Mouse (Mus musculus) limb, embryonic 13.5 days (tissue): ENCODE results near the gene Hes2. TPM values are rescaled to one million over a fixed set of nuclear protein-coding genes. Genes with fewer than 3 reads are reported as not detected.
A peak's percentile ranks its signal among the peaks of the same experiment; 100 is the strongest.

Experiments
- ATAC-seq: fragments of 200-750 bp; cut with Nextera tagmentation; 2 replicates; pipeline ENCODE4 v1.8.0; 2017; ENCODE audit warnings: low read depth, moderate number of reproducible peaks, moderate TSS enrichment; ENCODE audit not compliant: low FRiP score
- H3K27ac ChIP-seq: fragments of 300-500 bp; sonication (generic); 2 replicates; pipeline ENCODE4 v1.5.1; 2015; ENCODE audit warnings: inconsistent platforms, mild to moderate bottlenecking, moderate library complexity
- H3K27me3 ChIP-seq: fragments of 300-500 bp; sonication (generic); 2 replicates; pipeline ENCODE4 v1.6.1; 2015; ENCODE audit warnings: mild to moderate bottlenecking, inconsistent platforms
- H3K36me3 ChIP-seq: fragments of 300-500 bp; sonication (generic); 2 replicates; pipeline ENCODE4 v1.6.1; 2015; ENCODE audit warnings: inconsistent platforms, mild to moderate bottlenecking, moderate library complexity
- H3K4me1 ChIP-seq: fragments of 300-500 bp; sonication (generic); 2 replicates; pipeline ENCODE4 v1.6.1; 2015; ENCODE audit warnings: inconsistent platforms
- H3K4me2 ChIP-seq: fragments of 300-500 bp; sonication (generic); replicated peaks from 2 replicates; pipeline ENCODE4 v1.6.1; 2015; ENCODE audit warnings: inconsistent platforms, mild to moderate bottlenecking, moderate library complexity
- H3K4me3 ChIP-seq: fragments of 300-500 bp; sonication (generic); 2 replicates; pipeline ENCODE4 v1.5.1; 2015; ENCODE audit warnings: moderate library complexity, mild to moderate bottlenecking, inconsistent platforms
- H3K9ac ChIP-seq: fragments of 300-500 bp; sonication (generic); 2 replicates; pipeline ENCODE4 v1.6.1; 2015; ENCODE audit warnings: mild to moderate bottlenecking, inconsistent platforms
- H3K9me3 ChIP-seq: fragments of 300-500 bp; sonication (generic); 2 replicates; pipeline ENCODE4 v1.6.1; 2016; ENCODE audit warnings: inconsistent platforms
- WGBS: fragments of 180-500 bp; shearing (Covaris S2); methylation state at CpG from one replicate; pipeline ENCODE4 v1.1.7; 2015; 5-methylcytosine and 5-hydroxymethylcytosine counted together
- polyA plus RNA-seq: library from polyadenylated mRNA; unstranded; fragments of >200 nt; fragmentation: Nextera tagmentation; extraction: Ambion mirVana; gene quantifications from 2 replicates; pipeline ENCODE4 v1.2.1, GENCODE M21; 2015

Hes2 gene
- polyA plus RNA-seq, 1 experiment from 2014 or later = not detected

GRCm38 (mm10) chr4:152151966-152152544 lies 6.6 kb upstream of the Hes2 start, which contains the start of gene Espn:
Espn (minus strand) TSS chr4:152152371.
- Histone ChIP-seq H3K36me3 (no peaks in the 10 kb centered on the region), H3K9ac (peak within 1 kb of the TSS; percentile 60), H3K27ac (no peak within 1 kb of the TSS), H3K4me1 (peaks cover 17% of the 10 kb centered on the region), H3K4me2 (peak within 1 kb of the TSS; percentile 73), H3K9me3 (no peaks in the 10 kb centered on the region), H3K4me3 (peak within 1 kb of the TSS; percentile 46), H3K27me3 (peaks cover 88% of the 10 kb centered on the region)
- WGBS = under 1% methylated on average over 56 of the region's 57 CpGs
- peak; percentile 74; the same call in 1 of the 2 replicates for ATAC-seq

GRCm38 (mm10) chr4:152153771-152154177 lies 4.9 kb upstream of the Hes2 start:
- H3K36me3 ChIP-seq = no peaks in the 10 kb centered on the region
- H3K4me3 ChIP-seq = peak overlapping the region; percentile 26
- no peak overlapping the region for H3K9ac ChIP-seq
- peaks cover 24% of the 10 kb centered on the region for H3K4me1 ChIP-seq
- H3K9me3 ChIP-seq = no peaks in the 10 kb centered on the region
- peak overlapping the region; percentile 56 for H3K4me2 ChIP-seq
- WGBS = 1% methylated on average over 23 of the region's 23 CpGs
- peaks cover 96% of the 10 kb centered on the region for H3K27me3 ChIP-seq
- no peak for ATAC-seq
- no peak overlapping the region for H3K27ac ChIP-seq

- no peak overlapping the region for H3K27ac ChIP-seq
- H3K36me3 ChIP-seq = no peaks in the 10 kb centered on the region
- H3K4me2 ChIP-seq = no peak overlapping the region
- H3K4me3 ChIP-seq = no peak overlapping the region
- no peaks in the 10 kb centered on the region for H3K9me3 ChIP-seq
- ATAC-seq = no peak
- H3K9ac ChIP-seq = no peak overlapping the region
- peaks cover 96% of the 10 kb centered on the region for H3K27me3 ChIP-seq
- peaks cover 32% of the 10 kb centered on the region for H3K4me1 ChIP-seq
- 68% methylated on average over 4 of the region's 4 CpGs for WGBS
Measured at GRCm38 (mm10) chr4:152155019-152155418, 3.6 kb upstream of the Hes2 start.

GRCm38 (mm10) chr4:152157779-152158584 lies 685 bp upstream of the Hes2 start:
- no peak for ATAC-seq
- Histone ChIP-seq H3K4me2 (peak overlapping the region; percentile 55), H3K27ac (no peak overlapping the region), H3K36me3 (no peaks in the 10 kb centered on the region), H3K4me3 (peak overlapping the region; percentile 27), H3K27me3 (peaks cover 96% of the 10 kb centered on the region), H3K9me3 (no peaks in the 10 kb centered on the region), H3K9ac (no peak overlapping the region), H3K4me1 (peaks cover 21% of the 10 kb centered on the region)
- whole genome bisulfite sequencing = 15% methylated on average over 21 of the region's 21 CpGs

GRCm38 (mm10) chr4:152159285-152159678 lies 615 bp downstream of the Hes2 start:
- Histone ChIP-seq H3K4me3 (0 out of 2 replicates have a peak overlapping the region, but pooled peaks have one; percentile 27), H3K36me3 (no peaks in the 10 kb centered on the region), H3K9me3 (no peaks in the 10 kb centered on the region), H3K9ac (no peak overlapping the region), H3K4me1 (peaks cover 15% of the 10 kb centered on the region), H3K4me2 (0 out of 2 replicates have a peak overlapping the region, but pooled peaks have one; percentile 55), H3K27me3 (peaks cover 91% of the 10 kb centered on the region), H3K27ac (no peak overlapping the region)
- ATAC-seq = no peak
- WGBS = 2% methylated on average over 19 of the region's 19 CpGs

GRCm38 (mm10) chr4:152160748-152161147 lies 2.1 kb downstream of the Hes2 start:
- no peak overlapping the region for H3K4me3 ChIP-seq
- H3K9ac ChIP-seq = no peak overlapping the region
- H3K4me2 ChIP-seq = no peak overlapping the region
- H3K27me3 ChIP-seq = peaks cover 79% of the 10 kb centered on the region
- H3K9me3 ChIP-seq = no peaks in the 10 kb centered on the region
- ATAC-seq = no peak
- no peak overlapping the region for H3K27ac ChIP-seq
- H3K36me3 ChIP-seq = no peaks in the 10 kb centered on the region
- H3K4me1 ChIP-seq = peaks cover 15% of the 10 kb centered on the region
- 35% methylated on average over 4 of the region's 4 CpGs for WGBS

GRCm38 (mm10) chr4:152161601-152162000 lies 2.9 kb downstream of the Hes2 start:
- Histone ChIP-seq H3K27me3 (peaks cover 77% of the 10 kb centered on the region), H3K9ac (no peak overlapping the region), H3K4me1 (peaks cover 15% of the 10 kb centered on the region), H3K9me3 (no peaks in the 10 kb centered on the region), H3K27ac (no peak overlapping the region), H3K36me3 (no peaks in the 10 kb centered on the region), H3K4me3 (no peak overlapping the region), H3K4me2 (no peak overlapping the region)
- 65% methylated on average over 6 of the region's 6 CpGs for WGBS
- ATAC-seq = no peak

- no peaks in the 10 kb centered on the region for H3K9me3 ChIP-seq
- no peak overlapping the region for H3K9ac ChIP-seq
- no peak overlapping the region for H3K4me3 ChIP-seq
- no peak overlapping the region for H3K27ac ChIP-seq
- H3K4me1 ChIP-seq = peaks cover 15% of the 10 kb centered on the region
- ATAC-seq = no peak
- H3K27me3 ChIP-seq = peaks cover 66% of the 10 kb centered on the region
- no peak overlapping the region for H3K4me2 ChIP-seq
- 89% methylated on average over 2 of the region's 2 CpGs for WGBS
- H3K36me3 ChIP-seq = no peaks in the 10 kb centered on the region
Measured at GRCm38 (mm10) chr4:152162748-152163147, 4.1 kb downstream of the Hes2 start.

- no peaks in the 10 kb centered on the region for H3K36me3 ChIP-seq
- H3K4me1 ChIP-seq = no peaks in the 10 kb centered on the region; the same call in 1 of the 2 replicates
- ATAC-seq = no peak; the same call in 1 of the 2 replicates
- no peak overlapping the region for H3K9ac ChIP-seq
- 15% methylated on average over 22 of the region's 22 CpGs for WGBS
- H3K4me2 ChIP-seq = peak overlapping the region; percentile 30
- peaks cover 50% of the 10 kb centered on the region for H3K27me3 ChIP-seq
- H3K27ac ChIP-seq = no peak overlapping the region
- no peaks in the 10 kb centered on the region for H3K9me3 ChIP-seq
- no peak overlapping the region for H3K4me3 ChIP-seq
Measured at GRCm38 (mm10) chr4:152165036-152165931, 6.6 kb downstream of the Hes2 start.

GRCm38 (mm10) chr4:152168052-152168451 lies 9.4 kb downstream of the Hes2 start:
- H3K27ac ChIP-seq = no peak overlapping the region
- H3K4me3 ChIP-seq = no peak overlapping the region
- ATAC-seq = no peak
- H3K27me3 ChIP-seq = peaks cover 22% of the 10 kb centered on the region
- H3K36me3 ChIP-seq = no peaks in the 10 kb centered on the region
- no peak overlapping the region for H3K9ac ChIP-seq
- WGBS = 68% methylated on average over 8 of the region's 8 CpGs
- peaks cover 4% of the 10 kb centered on the region for H3K9me3 ChIP-seq
- H3K4me1 ChIP-seq = no peaks in the 10 kb centered on the region; the same call in 1 of the 2 replicates
- no peak overlapping the region for H3K4me2 ChIP-seq

GRCm38 (mm10) chr4:152169103-152169502 lies 10.4 kb downstream of the Hes2 start:
- 75% methylated on average over 7 of the region's 7 CpGs for WGBS
- Histone ChIP-seq H3K27me3 (peaks cover 19% of the 10 kb centered on the region; the same call in 1 of the 2 replicates), H3K27ac (no peak overlapping the region), H3K4me3 (no peak overlapping the region), H3K4me1 (no peaks in the 10 kb centered on the region; the same call in 1 of the 2 replicates), H3K4me2 (no peak overlapping the region), H3K9me3 (peaks cover 4% of the 10 kb centered on the region), H3K36me3 (no peaks in the 10 kb centered on the region), H3K9ac (no peak overlapping the region)
- ATAC-seq = no peak
